Mouse (Mus musculus) urinary bladder, postnatal 36 days (tissue): ENCODE data around the gene Trim66.

Source experiments
- DNase-seq, 2 experiments: peaks; one replicate each; pipeline ENCODE4 v3.0.0; 2022; ENCODE audit warnings: low spot score in 2 of 2, mixed read lengths in 1 of 2

Gene Trim66

DNA sequence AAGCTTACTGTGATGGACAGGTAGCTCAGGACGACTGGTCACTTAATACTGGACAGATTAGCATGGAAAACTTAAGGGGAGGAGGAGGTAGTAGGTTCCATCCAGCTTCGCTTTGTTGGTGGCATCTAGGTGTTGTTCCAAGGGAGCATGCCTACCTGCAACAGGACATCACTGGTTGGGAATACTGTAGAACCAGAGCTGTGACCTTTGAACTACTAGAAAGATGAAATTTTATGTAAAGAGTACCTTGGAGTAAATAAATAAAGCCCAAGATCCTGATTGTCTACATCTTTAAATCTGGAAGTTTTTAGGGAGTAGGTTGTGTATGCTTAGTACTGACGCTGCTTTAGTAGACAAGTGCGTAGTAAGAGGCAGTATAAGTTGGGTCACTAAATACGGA lies 14.2 kb upstream of the Trim66 start:
- DNase-seq = no peak

- no peak for DNase-seq
Observed at GRCm38 (mm10) chr7:109519936-109520335, 12.0 kb upstream of the Trim66 start.

GRCm38 (mm10) chr7:109518838-109519696 lies 11.1 kb upstream of the Trim66 start, which contains the start of gene Rpl27a:
Gene Rpl27a (plus strand): TSS chr7:109519147.
- peak; percentile 98 to 99 for DNase-seq

GRCm38 (mm10) chr7:109518036-109518681 lies 10.2 kb upstream of the Trim66 start:
- DNase-seq = no peak

DNA sequence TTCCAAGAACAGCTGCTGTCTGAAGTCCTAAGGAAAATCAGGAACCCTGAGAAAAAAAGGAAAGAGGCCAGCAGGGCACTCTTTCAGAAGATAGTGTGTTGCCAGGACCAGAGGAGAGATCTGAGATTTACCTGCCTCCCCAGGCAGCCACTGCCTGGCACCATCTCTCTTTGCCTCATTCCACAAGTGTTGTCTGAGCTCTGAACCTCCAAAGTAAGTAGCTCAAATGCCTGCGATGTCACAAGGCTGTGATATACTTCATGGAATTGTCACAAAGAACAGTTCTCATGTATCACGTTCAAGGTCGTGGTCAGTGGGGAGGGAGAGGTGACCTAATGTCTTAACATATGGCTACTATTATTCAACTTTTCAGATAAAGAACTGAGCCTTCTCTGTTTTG lies 8.6 kb upstream of the Trim66 start:
- no peak for DNase-seq

- DNase-seq = no peak
Observed at GRCm38 (mm10) chr7:109511838-109512237, 3.9 kb upstream of the Trim66 start.

DNA sequence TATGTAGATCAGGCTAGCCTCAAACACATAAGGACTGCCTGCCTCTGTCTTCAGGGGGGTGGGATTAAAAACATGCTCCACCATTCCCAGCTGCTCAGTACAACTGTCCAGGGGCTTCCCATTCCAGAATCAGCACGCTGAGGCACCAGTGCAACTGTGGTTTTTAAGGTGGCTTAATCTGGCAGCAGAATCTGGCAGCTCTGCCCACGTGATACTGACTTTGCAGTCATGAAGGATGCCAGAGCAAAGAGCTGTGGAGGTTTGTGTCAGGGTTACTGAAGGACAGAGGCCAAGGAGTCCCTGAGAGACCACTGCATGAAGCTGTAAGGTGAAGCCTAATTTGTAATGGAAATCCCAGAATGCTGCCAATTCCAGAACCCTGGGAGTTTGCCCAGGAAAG lies 2.9 kb upstream of the Trim66 start:
- no peak for DNase-seq

DNA sequence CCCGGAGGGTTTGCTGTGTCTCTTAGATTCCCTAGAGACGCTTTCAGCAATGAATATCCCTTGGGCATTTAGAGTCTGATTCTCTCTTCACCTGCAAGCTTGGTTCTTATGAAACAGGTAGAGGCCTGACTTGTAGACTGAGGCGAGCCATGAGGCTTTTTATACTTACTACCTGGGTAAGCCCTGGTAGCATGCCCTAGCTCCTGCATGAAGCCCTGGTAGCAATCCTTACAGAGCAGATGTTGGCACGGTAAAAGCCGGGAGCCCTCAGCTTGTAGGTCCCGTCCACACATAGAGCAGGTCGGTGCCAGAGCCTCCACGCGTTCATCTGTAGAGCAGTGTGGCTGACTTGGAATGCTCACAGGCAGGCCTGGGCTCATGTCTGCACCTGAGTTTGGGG lies 362 bp downstream of the Trim66 start:
- DNase-seq = no peak

DNA sequence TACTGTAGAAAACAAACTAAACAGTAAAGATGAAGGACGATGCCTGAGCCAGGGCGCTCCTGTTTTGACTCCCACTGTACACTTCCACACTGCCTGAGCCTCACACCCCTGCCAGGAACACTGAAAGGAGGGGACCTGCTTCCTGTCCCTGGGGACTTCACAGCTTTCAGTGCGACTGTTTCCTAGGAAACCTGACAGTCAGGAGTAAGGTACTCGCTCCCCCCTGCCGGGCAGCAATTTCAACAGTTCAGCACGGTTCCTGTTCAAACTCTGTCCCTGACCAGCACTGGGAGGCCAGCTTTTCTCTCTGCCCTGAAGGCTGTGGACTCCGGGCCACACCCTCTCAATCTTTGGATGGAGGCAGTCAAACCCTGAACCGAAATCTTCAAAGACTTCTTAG lies 815 bp downstream of the Trim66 start:
- no peak for DNase-seq

DNA sequence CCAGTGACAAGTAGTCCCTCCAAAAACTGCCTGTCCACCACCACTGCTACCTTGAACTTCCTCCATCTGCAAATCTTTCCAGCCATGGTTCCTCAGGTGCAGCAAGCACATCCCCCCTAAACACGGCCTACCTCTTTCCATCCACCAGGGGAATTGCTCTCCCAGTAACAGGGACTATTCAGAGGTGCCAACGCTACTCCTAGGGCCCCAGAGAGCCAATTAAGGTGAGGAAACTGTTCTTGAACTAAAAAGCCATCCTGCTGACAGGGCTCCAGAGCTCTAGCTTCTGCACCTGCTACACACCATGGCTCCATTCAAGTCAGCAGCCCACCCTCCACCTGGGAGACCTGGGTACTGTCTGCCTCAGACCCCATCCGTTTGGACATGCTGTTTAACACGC lies 10.4 kb downstream of the Trim66 start:
- no peak for DNase-seq

DNA sequence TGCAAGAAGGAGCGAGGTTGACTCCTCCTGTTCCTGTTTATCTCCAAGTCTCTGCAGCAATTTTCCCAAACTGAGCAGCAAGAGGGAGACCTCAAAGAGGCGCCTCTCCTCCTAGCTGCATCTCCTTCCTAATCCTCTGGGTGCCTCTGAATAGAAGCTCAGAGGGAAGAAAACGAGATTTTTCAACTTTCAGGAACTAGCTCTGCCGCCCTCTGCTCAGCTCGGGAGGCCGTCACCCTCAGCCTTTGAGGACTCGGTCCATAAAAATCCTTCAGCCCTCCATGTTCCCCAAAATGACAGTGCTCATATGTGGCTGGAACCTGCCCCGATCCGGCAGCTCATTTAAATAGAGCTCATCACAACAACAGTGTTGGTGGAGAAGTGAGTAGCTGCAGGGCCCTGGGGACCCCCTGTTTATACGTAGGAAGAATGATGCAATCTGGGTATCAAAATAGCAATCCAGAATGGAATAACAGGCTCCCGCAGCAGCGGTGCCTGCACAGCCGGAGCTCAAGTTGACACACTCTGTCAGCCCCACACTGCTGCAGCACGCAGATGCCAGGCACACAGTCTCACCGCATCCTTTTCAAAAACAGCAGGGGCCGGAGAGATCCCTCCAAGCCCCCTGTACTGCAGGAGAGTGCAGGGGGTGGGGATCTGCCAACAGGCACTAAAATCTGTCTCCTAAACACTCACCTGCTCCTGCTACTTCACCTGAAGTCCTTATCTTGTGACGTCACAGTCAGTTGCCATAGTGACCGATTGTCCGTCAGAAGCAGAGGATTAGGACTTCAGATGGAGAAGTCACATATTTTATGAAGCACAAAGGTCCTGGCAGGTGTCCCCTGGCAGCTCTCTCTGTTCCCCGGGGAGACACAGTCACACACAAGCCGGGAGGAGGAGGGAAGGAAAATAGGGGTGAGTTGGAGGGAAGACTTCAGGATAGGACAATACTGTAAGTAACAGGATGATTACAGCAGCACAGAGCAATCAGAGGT lies 14.3 kb downstream of the Trim66 start:
- DNase-seq = no peak

- DNase-seq = no peak
Observed at GRCm38 (mm10) chr7:109492616-109493318, 15.2 kb downstream of the Trim66 start.

DNA sequence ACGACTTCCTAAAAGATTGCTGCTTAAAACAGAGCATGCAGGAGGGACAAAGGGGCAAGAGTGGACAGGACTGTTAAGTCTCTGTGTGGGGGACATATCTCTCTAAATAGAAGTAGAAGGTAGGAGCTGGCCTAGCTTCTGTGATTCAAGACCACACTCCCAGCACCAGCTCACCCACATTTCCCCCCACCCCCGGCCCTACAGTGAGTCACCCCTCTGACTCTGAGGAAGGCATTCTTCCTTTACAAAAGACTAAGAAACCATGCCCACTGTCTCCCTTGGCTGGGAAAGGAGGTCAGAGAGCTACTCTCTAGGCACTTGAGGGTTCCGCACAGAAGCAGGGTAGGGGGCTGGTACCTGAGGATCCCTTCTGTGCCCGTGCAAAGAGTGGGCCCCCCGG lies 23.7 kb downstream of the Trim66 start:
- DNase-seq = no peak

DNA sequence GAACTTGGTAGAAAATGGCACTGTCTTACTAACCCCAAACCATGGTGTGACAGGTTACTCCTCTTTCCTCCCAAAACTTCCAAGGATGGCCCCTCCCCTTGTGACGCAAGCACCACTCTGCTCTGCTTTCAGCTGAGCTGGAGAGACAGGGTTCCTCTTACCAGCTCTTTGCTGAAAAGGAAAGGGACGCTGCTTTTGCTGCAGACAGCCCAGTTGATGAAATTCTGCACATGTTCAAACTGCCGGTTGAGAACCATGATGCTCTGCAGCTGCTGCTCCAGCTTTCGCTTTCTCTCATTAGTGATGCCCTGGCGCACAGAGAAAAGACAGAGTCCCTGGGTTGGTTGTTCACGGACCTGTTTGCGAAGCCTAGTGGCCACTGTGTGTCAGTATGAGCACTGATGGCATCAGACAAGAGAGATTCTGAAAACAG lies 27.2 kb downstream of the Trim66 start:
- DNase-seq = no peak

DNA sequence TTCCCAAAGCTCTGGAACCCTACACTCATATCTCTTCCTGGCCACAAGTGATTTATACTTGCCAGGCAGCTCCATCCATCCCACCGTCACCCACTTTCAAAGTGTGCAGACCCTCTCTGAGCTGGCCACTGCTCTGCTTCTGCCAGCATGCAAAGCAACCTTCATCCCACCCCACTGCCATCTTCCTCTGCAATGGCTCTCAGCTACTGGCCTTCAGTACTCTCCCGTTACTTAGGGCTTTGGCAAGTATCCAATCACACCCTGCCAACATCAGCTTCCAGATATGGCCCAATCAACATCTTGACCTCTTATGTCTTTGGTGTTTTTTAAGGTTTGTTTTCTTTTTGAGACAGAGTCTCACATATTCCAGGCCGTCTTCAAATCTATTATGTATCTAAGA lies 30.0 kb downstream of the Trim66 start:
- no peak for DNase-seq

GRCm38 (mm10) chr7:109470700-109471099 lies 37.2 kb downstream of the Trim66 start:
- DNase-seq = no peak

DNA sequence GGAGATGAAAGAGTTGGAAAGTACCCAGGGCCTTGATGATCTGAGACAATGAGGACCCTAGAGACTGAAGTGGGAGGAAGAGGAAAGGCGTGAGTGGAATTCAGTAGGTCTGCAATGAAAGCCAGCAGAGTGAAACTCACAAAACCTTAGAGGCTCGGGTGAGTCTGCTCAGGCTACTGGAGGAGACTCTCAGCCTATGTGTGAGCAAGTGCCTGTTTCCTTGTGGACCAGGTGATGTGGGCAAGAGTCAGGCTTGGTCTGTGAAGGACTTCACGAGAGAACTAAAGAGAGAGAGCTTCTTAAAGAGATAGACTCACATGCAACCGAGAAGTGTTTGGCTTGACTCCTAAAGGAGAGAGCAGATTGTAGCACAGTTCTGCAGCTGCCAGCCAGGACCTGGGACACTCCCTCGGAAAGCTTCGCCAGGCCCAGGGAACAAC lies 39.7 kb downstream of the Trim66 start:
- DNase-seq = no peak

DNA sequence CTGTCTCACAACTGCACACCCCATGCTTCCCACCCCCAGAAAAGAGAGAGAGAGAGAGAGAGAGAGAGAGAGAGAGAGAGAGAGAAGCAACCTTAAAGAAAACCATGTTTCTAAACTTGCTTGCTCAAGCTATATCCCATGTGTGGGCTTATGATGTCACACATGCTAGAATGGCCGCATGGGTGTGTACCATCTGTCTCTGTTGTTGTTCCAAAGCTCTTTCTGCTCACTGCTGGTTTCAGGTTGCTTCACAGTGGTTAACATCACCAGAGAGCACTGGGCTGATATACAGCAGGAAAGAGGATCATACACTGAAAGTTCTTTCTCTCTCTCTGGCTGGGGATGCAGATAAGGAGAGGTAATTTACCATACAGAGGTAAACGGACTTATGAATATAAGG lies 40.3 kb downstream of the Trim66 start:
- no peak for DNase-seq

DNA sequence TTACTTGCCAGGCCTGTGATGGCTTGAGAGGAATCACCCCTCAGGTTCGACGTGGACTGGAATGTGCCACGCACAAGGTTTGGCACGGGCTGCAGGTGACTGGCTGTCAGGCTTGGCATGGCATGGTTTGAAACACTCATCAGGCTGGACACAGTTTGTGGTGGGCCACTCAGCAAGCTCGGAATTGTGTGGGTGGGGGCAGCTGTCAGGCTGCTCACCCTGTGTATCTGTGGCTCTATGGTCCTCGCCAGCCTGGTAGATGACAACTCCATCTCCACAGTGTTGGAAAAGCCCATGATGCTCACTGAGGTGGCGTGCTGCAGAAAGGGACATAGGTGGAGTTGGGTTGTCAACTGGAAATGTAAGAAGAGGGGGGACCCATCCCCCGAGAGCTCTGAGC lies 47.2 kb downstream of the Trim66 start:
- no peak for DNase-seq

DNA sequence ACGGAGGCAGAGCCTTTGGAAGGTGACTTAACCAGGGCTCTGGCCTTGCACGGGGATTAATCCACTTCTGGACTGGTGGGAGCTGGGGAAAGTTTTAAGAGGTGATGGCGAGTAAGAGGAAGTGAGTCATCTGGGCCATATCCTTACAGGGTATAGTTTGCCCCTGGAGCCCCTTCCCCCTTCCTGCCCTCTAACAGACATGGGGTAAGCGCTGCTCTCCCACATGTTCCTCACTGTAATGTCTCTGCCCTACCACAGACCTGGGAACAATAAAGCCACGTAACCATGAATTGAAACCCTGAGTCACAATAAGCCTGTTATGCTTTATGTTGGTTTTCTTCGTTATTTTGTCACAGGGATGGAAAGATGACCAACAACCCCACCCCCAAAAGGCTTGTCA lies 51.4 kb downstream of the Trim66 start:
- no peak for DNase-seq

GRCm38 (mm10) chr7:109455748-109456147 lies 52.2 kb downstream of the Trim66 start:
- no peak for DNase-seq
